Comparison of ENCODE assay signal across 9 mouse cellular contexts in genomic region chr19:57927566-57928523, GRCm38 (mm10).
A peak's percentile ranks its signal among the peaks of the same experiment; 100 is the strongest.
DNase-seq lines count a peak whose midpoint lies in the region; ATAC-seq lines count a peak whose summit lies in the region.
"Had no signal": no experiment of that assay in that cellular context is flagged by ENCODE, and none has a peak within 500 bp of the region (broad histone marks: within the 10 kb centered on the region; RNA-seq: fewer than 3 reads in every experiment).

No protein-coding gene starts in this region.

- H3K4me3 ChIP-seq in hindbrain, embryonic 13.5 days: no peak overlapping the region
- no peak overlapping the region for H3K4me3 ChIP-seq in hindbrain, embryonic 10.5 days
- H3K4me3 ChIP-seq in hindbrain, embryonic 14.5 days (replicated peaks; ENCODE audit: low read length): no peak overlapping the region
- no peak overlapping the region for H3K4me3 ChIP-seq in midbrain, embryonic 15.5 days
- H3K4me3 ChIP-seq: heart, embryonic 13.5 days had no signal

- H3K36me3 ChIP-seq in hindbrain, embryonic 13.5 days: no peaks in the 10 kb centered on the region
- H3K36me3 ChIP-seq in hindbrain, embryonic 10.5 days: no peaks in the 10 kb centered on the region
- H3K36me3 ChIP-seq in hindbrain, embryonic 14.5 days (replicated peaks; ENCODE audit: control insufficient read depth, insufficient read depth): no peaks in the 10 kb centered on the region
- no peaks in the 10 kb centered on the region for H3K36me3 ChIP-seq in midbrain, embryonic 15.5 days (replicated peaks)
- H3K36me3 ChIP-seq: heart, embryonic 13.5 days had no signal

- H3K4me2 ChIP-seq in hindbrain, embryonic 13.5 days: peak overlapping the region; percentile 33
- H3K4me2 ChIP-seq in hindbrain, embryonic 14.5 days (replicated peaks): peak overlapping the region; percentile 38
- H3K4me2 ChIP-seq in midbrain, embryonic 15.5 days: peak overlapping the region; percentile 37; the same call in 1 of the 2 replicates

- DNase-seq in hindbrain, embryonic 10.5 days (ENCODE audit: low spot score): no peak
- peak; percentile 24 for DNase-seq in Muller cell, postnatal 12 days (ENCODE audit: inconsistent ontology term)
- DNase-seq in hindbrain, embryonic 14.5 days (ENCODE audit: low spot score): no peak
- no peak for DNase-seq in frontal cortex, postnatal 14 days (ENCODE audit: low spot score in 2 of 2)

- peaks cover 26% of the 10 kb centered on the region for H3K4me1 ChIP-seq in hindbrain, embryonic 13.5 days (replicated peaks)
- H3K4me1 ChIP-seq in hindbrain, embryonic 10.5 days (replicated peaks): peaks cover 21% of the 10 kb centered on the region
- peaks cover 11% of the 10 kb centered on the region for H3K4me1 ChIP-seq in hindbrain, embryonic 14.5 days (replicated peaks; ENCODE audit: control insufficient read depth, insufficient read depth, low read length)
- peaks cover 14% of the 10 kb centered on the region for H3K4me1 ChIP-seq in midbrain, embryonic 15.5 days

- ATAC-seq in hindbrain, embryonic 13.5 days (ENCODE audit: low FRiP score): no peak
- ATAC-seq in hindbrain, embryonic 14.5 days (ENCODE audit: low FRiP score): no peak
- ATAC-seq in midbrain, embryonic 15.5 days (replicated peaks): peak; percentile 58; the same call in 1 of the 2 replicates
- ATAC-seq in monocyte, adult 5-6 weeks (replicated peaks; ENCODE audit: insufficient number of reproducible peaks, low FRiP score, low TSS enrichment, poor library complexity, severe bottlenecking): no peak
- no peak for ATAC-seq in inflammation-experienced regulatory T-cells, adult 6 months

- H3K9ac ChIP-seq in hindbrain, embryonic 13.5 days: 0 out of 2 replicates have a peak overlapping the region, but pooled peaks have one; percentile 21
- peak overlapping the region; percentile 31; the same call in 1 of the 2 replicates for H3K9ac ChIP-seq in hindbrain, embryonic 14.5 days
- no peak overlapping the region for H3K9ac ChIP-seq in midbrain, embryonic 15.5 days
- H3K9ac ChIP-seq: heart, embryonic 13.5 days had no signal

- H3K9me3 ChIP-seq in hindbrain, embryonic 13.5 days: no peaks in the 10 kb centered on the region
- no peaks in the 10 kb centered on the region for H3K9me3 ChIP-seq in hindbrain, embryonic 10.5 days
- H3K9me3 ChIP-seq in hindbrain, embryonic 14.5 days (ENCODE audit: control insufficient read depth, low read length): no peaks in the 10 kb centered on the region
- no peaks in the 10 kb centered on the region for H3K9me3 ChIP-seq in midbrain, embryonic 15.5 days
- H3K9me3 ChIP-seq: heart, embryonic 13.5 days had no signal

- H3K27me3 ChIP-seq in hindbrain, embryonic 13.5 days: peaks cover 6% of the 10 kb centered on the region
- peaks cover 8% of the 10 kb centered on the region; the same call in 1 of the 2 replicates for H3K27me3 ChIP-seq in hindbrain, embryonic 10.5 days (ENCODE audit: insufficient read depth, poor library complexity, severe bottlenecking)
- H3K27me3 ChIP-seq in hindbrain, embryonic 14.5 days (ENCODE audit: control insufficient read depth, insufficient read depth, low read length): no peaks in the 10 kb centered on the region
- H3K27me3 ChIP-seq in midbrain, embryonic 15.5 days (replicated peaks): no peaks in the 10 kb centered on the region
- H3K27me3 ChIP-seq: heart, embryonic 13.5 days had no signal

- H3K27ac ChIP-seq in hindbrain, embryonic 13.5 days: no peak overlapping the region
- no peak overlapping the region for H3K27ac ChIP-seq in hindbrain, embryonic 10.5 days
- H3K27ac ChIP-seq in hindbrain, embryonic 14.5 days: no peak overlapping the region
- peak overlapping the region; percentile 46; the same call in 1 of the 2 replicates for H3K27ac ChIP-seq in midbrain, embryonic 15.5 days
- H3K27ac ChIP-seq: heart, embryonic 13.5 days had no signal

- WGBS in hindbrain, embryonic 13.5 days: 51% methylated on average over 11 of the region's 11 CpGs
- WGBS in hindbrain, embryonic 10.5 days: 60% methylated on average over 11 of the region's 11 CpGs
- 46% methylated on average over 11 of the region's 11 CpGs for WGBS in hindbrain, embryonic 14.5 days
- WGBS in midbrain, embryonic 15.5 days: 47% methylated on average over 11 of the region's 11 CpGs
